Mouse (Mus musculus) limb, embryonic 10.5 days (tissue): Measurements from ENCODE around the gene Zkscan16. TPM values are rescaled to one million over a fixed set of nuclear protein-coding genes. Genes with fewer than 3 reads are reported as not detected.

Experiments
- DNase-seq: peaks from one replicate; pipeline ENCODE4 v3.0.0-alpha.2; 2017; ENCODE audit warnings: low spot score
- H3K27ac ChIP-seq: fragments of 300-500 bp; sonication (generic); 2 replicates; pipeline ENCODE4 v1.5.1; 2016; ENCODE audit warnings: mild to moderate bottlenecking
- H3K27me3 ChIP-seq: fragments of 300-500 bp; sonication (generic); 2 replicates; pipeline ENCODE4 v1.6.1; 2016; ENCODE audit warnings: low read depth, mild to moderate bottlenecking; ENCODE audit not compliant: poor library complexity, severe bottlenecking
- H3K36me3 ChIP-seq: fragments of 300-500 bp; sonication (generic); 2 replicates; pipeline ENCODE4 v1.6.1; 2016; ENCODE audit warnings: mild to moderate bottlenecking, moderate library complexity
- H3K4me1 ChIP-seq: fragments of 300-500 bp; sonication (generic); 2 replicates; pipeline ENCODE4 v1.6.1; 2016
- H3K4me3 ChIP-seq: fragments of 300-500 bp; sonication (generic); 2 replicates; pipeline ENCODE4 v1.5.1; 2016; ENCODE audit warnings: mild to moderate bottlenecking, moderate library complexity
- H3K9me3 ChIP-seq: fragments of 300-500 bp; sonication (generic); replicated peaks from 2 replicates; pipeline ENCODE4 v1.6.1; 2016; ENCODE audit warnings: mild to moderate bottlenecking
- WGBS: fragments of 180-500 bp; shearing (Covaris S2); methylation state at CpG from one replicate; pipeline ENCODE4 v1.1.7; 2016; 5-methylcytosine and 5-hydroxymethylcytosine counted together
- polyA plus RNA-seq: library from polyadenylated mRNA; unstranded; fragments of >200 nt; fragmentation: Nextera tagmentation; extraction: Ambion mirVana; gene quantifications from 2 replicates; pipeline ENCODE4 v1.2.1, GENCODE M21; 2016

The Zkscan16 gene
- polyA plus RNA-seq, 1 experiment from 2014 or later = 1.1 TPM

DNA sequence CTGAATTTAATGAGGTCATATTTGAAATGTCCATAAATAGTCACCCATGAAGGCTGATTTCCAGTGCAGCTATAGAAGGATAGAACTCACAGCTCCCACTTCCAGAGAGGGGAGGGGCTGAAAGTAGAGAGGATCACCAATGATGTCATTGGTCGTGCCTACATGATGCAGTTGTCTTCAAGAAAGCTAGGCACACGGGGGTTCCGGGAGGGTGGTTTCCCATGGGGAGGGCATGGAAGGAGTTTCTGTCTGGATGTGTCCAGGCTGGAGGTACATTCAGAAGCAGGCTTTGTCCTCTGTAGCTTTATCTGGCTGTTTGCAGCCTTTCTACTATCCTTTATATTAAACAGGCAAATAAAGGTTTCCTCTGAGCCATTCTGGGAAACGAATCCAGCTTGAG is 5.0 kb downstream of the Zkscan16 start:
- no peak overlapping the region for H3K4me3 ChIP-seq
- peaks cover 12% of the 10 kb centered on the region for H3K4me1 ChIP-seq
- H3K36me3 ChIP-seq = no peaks in the 10 kb centered on the region
- H3K9me3 ChIP-seq = no peaks in the 10 kb centered on the region
- H3K27me3 ChIP-seq = peaks cover 14% of the 10 kb centered on the region
- H3K27ac ChIP-seq = no peak overlapping the region
- 86% methylated on average over 4 of the region's 4 CpGs for WGBS
- no peak for DNase-seq

DNA sequence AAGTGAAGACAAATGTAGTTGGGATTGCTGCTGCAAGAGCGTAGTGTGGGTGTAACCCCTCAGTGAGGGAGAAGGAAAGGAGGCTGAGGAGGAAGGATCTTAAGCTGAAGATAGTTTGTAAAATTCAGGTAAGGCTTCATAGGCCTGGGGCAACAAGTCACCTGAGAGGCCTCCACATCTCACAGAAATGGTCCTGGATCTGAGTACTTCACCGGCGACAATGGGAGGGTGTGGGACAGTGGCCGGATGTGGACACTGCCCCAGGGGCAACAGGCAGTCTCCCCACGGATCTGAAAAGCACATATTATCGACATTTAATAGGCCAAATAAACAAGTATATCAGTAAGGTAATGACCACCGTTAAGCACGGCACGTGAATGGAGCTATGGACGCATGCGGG is 9.2 kb downstream of the Zkscan16 start:
- DNase-seq = no peak
- H3K27ac ChIP-seq = no peak overlapping the region
- no peaks in the 10 kb centered on the region for H3K4me1 ChIP-seq
- H3K27me3 ChIP-seq = no peaks in the 10 kb centered on the region
- H3K36me3 ChIP-seq = peaks cover 12% of the 10 kb centered on the region
- H3K4me3 ChIP-seq = no peak overlapping the region
- 91% methylated on average over 11 of the region's 11 CpGs for WGBS
- H3K9me3 ChIP-seq = no peaks in the 10 kb centered on the region

DNA sequence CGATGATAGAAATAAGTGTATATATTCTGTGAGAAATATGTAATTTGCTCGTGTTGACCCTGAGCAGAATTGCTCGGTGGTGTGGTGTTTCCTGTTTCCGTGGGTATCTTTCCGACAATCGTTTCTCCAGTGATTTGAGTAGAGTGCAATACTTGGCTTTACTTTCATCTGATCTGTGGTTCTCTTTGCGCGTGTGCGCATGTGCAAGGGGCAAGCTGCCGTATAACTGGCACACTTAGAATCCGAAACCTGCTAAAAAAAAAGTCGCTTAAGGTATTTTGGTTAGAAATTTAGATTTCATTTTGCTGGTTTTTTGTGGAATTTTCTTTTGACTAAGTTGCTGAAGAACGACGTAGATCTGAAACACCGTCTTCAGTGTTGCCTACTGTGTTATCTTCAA is 18.3 kb downstream of the Zkscan16 start:
- peaks cover 10% of the 10 kb centered on the region for H3K36me3 ChIP-seq
- no peaks in the 10 kb centered on the region for H3K9me3 ChIP-seq
- no peak for DNase-seq
- H3K4me1 ChIP-seq = no peaks in the 10 kb centered on the region
- H3K4me3 ChIP-seq = no peak overlapping the region
- WGBS = 93% methylated on average over 15 of the region's 15 CpGs
- H3K27me3 ChIP-seq = no peaks in the 10 kb centered on the region
- H3K27ac ChIP-seq = no peak overlapping the region

DNA sequence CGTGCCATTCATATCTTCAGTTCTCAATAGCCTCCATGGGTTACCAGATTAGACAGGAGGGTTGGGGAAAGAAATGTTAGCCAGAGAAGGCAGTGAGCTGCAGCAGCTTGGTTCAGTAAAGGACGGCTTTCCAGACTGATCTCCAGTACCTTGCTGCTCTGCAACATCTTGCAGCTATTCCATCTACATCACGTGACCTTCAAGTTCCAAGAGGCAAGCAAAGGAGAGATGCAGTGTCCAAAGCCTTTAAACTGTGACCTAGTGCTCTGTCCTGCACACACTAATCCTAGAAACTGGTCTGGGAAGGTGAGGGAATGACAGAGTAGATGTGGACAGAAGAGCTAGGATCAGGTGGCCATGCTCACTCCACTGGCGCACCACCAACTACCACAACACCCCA is 19.8 kb downstream of the Zkscan16 start:
- Histone ChIP-seq H3K27me3 (no peaks in the 10 kb centered on the region), H3K9me3 (no peaks in the 10 kb centered on the region), H3K36me3 (no peaks in the 10 kb centered on the region), H3K27ac (no peak overlapping the region), H3K4me1 (no peaks in the 10 kb centered on the region), H3K4me3 (no peak overlapping the region)
- WGBS = 93% methylated on average over 4 of the region's 4 CpGs
- DNase-seq = no peak

DNA sequence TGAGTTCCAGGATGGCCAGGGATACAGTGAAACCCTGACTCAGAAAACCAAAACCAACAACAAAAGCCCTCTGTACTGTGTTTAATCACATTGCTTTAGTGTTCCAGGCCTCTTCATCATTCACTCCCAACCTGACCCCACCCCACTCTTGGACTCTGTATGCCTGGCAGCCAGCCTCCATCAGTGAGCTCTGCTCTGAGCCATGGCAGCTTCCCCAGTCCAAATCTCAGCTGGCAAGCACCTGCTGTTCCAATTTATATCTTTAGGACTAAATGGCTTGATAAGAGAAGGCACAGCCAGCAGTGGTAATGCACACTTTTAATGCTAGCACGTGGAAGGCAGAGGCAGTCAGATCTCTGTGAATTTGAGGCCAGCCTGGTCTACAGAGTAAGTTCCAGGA is 21.7 kb downstream of the Zkscan16 start:
- Histone ChIP-seq H3K27me3 (no peaks in the 10 kb centered on the region), H3K9me3 (no peaks in the 10 kb centered on the region), H3K36me3 (no peaks in the 10 kb centered on the region), H3K4me1 (no peaks in the 10 kb centered on the region), H3K27ac (no peak overlapping the region), H3K4me3 (no peak overlapping the region)
- WGBS = 91% methylated on average over 1 of the region's 1 CpGs
- no peak for DNase-seq

DNA sequence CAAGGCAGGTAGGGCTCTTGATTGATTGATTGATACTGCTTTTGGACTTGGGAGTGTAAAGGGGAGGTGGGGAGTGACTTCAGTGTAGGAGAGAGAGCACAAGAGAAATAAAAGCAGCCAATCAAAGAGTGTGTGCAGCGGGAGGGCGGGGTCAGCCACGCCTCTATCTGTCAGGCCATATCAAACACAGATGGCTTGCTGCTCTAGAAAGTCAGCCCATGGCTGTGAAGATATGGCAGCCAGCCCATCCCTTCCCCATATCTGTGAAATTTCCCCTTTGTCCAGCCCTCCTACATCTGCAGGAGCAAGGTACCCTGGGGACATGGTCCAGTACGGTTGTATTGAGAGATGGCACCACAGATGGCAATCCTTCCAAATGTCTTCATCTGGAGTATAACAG is 27.2 kb downstream of the Zkscan16 start:
- WGBS = 86% methylated on average over 4 of the region's 4 CpGs
- Histone ChIP-seq H3K27me3 (no peaks in the 10 kb centered on the region), H3K4me3 (no peak overlapping the region), H3K9me3 (no peaks in the 10 kb centered on the region), H3K36me3 (peaks cover 8% of the 10 kb centered on the region; the same call in 1 of the 2 replicates), H3K4me1 (no peaks in the 10 kb centered on the region), H3K27ac (no peak overlapping the region)
- DNase-seq = no peak

DNA sequence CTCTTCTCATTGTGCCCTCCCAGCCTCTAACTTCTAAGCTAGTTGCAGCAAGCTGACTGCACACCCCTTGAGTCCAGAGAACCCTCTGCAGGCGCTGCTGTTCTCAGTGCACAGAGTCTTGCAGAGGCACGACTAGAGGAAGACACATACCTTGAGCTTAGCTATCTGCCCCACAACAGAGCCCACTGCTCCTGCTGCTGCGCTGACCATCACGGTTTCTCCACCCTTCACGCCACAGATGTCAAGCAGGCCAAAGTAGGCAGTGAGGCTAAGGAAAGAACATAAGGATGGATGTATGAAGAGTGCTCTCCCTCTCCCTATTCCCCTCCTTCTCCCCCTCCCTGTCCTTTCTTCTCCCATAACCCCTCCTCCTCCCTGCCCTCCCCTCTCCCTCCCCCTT is 32.3 kb downstream of the Zkscan16 start:
- 80% methylated on average over 5 of the region's 5 CpGs for WGBS

DNA sequence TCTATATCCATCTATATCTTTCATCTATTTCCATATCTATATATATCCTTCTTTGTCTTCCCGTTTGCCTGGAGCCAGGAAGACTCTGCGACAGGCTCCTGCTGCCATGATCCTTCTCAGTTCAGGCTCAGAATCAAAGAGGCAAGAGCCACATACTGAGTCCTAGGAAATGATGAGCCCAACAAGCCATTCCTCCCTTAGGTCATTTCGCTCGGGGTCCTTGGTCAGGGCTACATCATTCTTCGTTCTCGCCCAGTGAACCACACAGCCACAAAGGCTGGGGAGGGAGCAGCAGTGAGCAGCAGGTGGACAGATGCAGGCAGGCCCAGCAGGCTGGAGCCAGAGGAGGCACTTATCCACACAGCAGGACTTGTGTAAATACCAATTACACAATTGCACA is 38.0 kb downstream of the Zkscan16 start:
- Histone ChIP-seq H3K27me3 (no peaks in the 10 kb centered on the region), H3K27ac (no peak overlapping the region), H3K4me3 (no peak overlapping the region), H3K4me1 (peaks cover 3% of the 10 kb centered on the region), H3K9me3 (no peaks in the 10 kb centered on the region), H3K36me3 (no peaks in the 10 kb centered on the region)
- no peak for DNase-seq
- WGBS = 90% methylated on average over 6 of the region's 6 CpGs

More for the DNA sequence above, 32.3 kb downstream of the Zkscan16 start:
- H3K27me3 ChIP-seq = no peaks in the 10 kb centered on the region
- DNase-seq = no peak
- no peak overlapping the region for H3K27ac ChIP-seq
- H3K36me3 ChIP-seq = peaks cover 8% of the 10 kb centered on the region; the same call in 1 of the 2 replicates
- no peaks in the 10 kb centered on the region for H3K9me3 ChIP-seq
- H3K4me1 ChIP-seq = no peaks in the 10 kb centered on the region
- no peak overlapping the region for H3K4me3 ChIP-seq

DNA sequence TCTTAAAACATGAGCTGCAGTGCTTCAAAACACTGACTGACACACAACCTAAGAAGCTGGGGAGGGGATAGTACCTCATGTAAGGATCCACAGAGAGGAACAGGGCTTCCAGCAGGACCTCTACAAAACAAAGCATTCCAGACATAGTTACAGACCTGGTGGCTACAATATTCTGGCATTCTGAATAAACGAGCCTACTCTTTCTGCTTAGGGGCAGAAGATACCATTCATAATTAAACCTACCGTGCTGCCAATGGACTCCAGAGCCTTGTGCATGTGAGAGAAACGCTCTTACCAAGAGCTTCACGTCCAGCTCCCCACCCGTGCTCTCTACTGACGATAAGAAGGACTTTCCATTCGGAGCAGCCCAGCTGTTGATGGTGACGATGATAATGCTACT is 39.4 kb downstream of the Zkscan16 start:
- Histone ChIP-seq H3K9me3 (no peaks in the 10 kb centered on the region), H3K27ac (no peak overlapping the region), H3K4me1 (peaks cover 17% of the 10 kb centered on the region), H3K36me3 (no peaks in the 10 kb centered on the region), H3K4me3 (no peak overlapping the region), H3K27me3 (no peaks in the 10 kb centered on the region)
- 88% methylated on average over 8 of the region's 8 CpGs for WGBS
- no peak for DNase-seq

DNA sequence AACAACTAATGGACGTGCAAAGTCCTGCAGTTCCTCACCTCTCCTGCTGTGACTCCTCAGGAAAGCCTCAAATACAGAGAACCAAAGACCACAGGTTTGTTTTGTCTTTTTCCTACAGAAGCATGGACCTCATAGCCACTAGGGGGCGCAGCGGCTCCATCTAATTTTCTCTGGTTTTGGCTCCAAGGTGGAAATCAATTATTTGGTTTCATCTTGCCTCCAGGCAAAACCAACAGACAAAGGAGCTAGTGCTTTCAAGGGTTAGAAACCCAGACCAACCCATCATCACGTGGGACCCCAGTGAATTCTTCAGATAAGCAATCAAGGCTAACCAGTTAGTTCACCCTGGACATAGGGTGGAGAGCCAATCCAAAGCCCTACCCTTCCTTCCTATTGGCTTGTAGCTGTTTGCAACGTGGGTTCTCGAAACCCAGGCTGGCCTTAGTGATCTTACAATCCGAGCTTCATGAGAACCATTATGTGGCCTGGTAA is 41.8 kb downstream of the Zkscan16 start:
- 19% methylated on average over 7 of the region's 7 CpGs for WGBS
- H3K36me3 ChIP-seq = no peaks in the 10 kb centered on the region
- DNase-seq = peak; percentile 89
- H3K4me1 ChIP-seq = peaks cover 19% of the 10 kb centered on the region
- no peak overlapping the region for H3K27ac ChIP-seq
- no peaks in the 10 kb centered on the region for H3K27me3 ChIP-seq
- H3K9me3 ChIP-seq = no peaks in the 10 kb centered on the region
- no peak overlapping the region for H3K4me3 ChIP-seq

DNA sequence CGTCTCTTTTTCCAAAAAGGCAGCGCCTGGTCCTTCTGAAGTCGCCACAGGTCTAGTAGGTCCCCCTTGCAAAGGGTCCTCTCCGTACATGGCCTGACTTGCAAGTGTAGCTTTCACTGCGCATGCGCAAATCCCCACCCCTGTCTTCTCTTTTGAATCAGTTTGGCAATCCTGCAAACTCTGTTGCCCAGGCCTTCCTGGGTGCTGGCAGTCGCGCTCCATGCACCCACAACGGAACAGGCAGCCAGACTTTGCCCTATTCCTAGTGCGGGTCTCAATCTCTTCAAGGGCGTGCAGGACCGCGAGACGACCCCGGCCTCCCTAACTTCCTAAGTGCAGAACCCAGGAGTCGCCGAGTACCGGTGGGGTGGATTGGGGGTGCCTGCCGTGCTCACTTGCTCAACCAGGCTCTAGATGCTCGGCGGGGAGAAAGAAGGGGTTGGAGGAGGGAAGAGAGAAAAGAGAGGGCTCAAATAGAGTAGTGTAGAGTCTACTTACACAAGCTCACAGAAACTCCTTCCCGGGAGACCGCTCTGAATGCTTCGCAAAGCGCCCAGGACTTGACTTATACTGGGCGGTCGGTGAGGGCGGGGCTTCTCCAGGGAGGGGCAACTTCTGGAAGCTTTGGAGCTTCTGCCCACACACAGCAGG is 43.2 kb downstream of the Zkscan16 start, which contains the start of gene Ptgr1:
Gene Ptgr1, minus strand, starts transcription at position 580 of the 651 bp plus-strand sequence.
- Histone ChIP-seq H3K27ac (peak within 1 kb of the TSS; percentile 86), H3K4me3 (peak within 1 kb of the TSS; percentile 76), H3K4me1 (peaks cover 19% of the 10 kb centered on the region), H3K36me3 (no peaks in the 10 kb centered on the region), H3K27me3 (no peaks in the 10 kb centered on the region), H3K9me3 (no peaks in the 10 kb centered on the region)
- WGBS = 3% methylated on average over 28 of the region's 28 CpGs
- DNase-seq = peak; percentile 88

DNA sequence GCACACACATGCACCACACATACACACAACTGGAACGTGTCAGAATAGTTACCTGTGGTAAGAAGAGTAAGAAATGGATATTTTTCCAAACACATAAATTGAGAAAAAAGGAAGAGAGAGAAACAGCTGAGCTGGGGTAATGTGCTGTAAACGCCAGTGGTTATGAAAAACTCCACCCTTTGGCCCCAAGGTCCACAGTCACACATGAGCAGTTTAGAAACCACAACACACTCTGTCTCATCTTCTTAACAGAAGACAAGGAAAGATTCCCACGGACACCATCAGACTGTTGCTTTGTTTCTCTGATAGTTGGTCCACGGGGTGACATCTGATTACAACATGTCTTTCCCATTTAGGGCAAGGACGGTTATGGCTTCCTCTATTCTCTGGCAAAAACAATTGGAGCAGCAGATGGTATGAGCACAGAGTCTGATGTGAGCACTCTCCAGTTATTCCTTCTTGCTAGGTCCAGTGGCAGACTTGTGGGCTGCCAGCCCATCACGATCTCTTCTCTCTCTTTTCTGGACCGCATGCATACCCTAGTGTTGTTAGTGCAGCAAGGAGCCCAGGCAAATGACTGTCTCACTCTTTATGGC is 46.0 kb downstream of the Zkscan16 start:
- 90% methylated on average over 7 of the region's 7 CpGs for WGBS
- no peak for DNase-seq
- Histone ChIP-seq H3K27ac (no peak overlapping the region), H3K9me3 (no peaks in the 10 kb centered on the region), H3K4me3 (no peak overlapping the region), H3K36me3 (no peaks in the 10 kb centered on the region), H3K4me1 (peaks cover 19% of the 10 kb centered on the region), H3K27me3 (no peaks in the 10 kb centered on the region)

DNA sequence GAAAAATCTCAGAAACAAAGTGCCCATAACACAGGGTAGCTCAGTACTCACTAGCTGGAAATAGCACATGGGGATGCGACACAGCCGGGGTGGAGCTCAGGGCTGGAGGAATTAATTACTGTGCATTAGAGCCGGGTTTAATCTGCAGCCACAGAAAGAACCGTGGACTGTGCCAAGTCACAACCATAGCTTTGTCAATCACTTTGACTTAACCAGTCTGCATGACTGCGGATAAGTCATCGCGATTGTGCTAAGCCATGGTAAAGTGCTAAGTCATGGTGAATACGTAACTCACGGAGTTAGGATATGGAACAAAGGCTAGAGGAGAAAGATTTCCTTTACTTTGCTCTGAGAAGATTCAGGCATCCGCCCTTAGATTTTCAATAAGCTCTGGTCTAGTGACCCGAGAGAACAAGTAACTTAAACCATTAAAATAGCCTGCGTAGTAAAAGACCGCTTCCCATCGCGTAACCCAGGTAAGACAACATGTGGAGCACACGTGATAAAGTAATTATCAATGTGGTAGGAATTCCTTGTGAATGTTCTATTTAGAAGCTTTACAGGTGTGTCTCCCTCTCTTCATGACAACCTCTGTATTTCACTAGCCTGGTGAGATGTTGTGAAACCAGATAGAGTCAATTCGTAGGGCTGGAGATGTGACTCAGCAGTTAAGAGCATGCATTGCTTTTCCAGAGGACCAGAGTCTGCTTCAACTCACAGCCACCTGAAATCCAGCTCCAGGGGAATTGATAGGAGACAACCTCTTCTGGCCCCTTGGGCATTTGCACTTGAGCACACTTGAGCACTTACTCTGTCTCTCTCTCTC is 47.4 kb downstream of the Zkscan16 start:
- 88% methylated on average over 17 of the region's 17 CpGs for WGBS
- H3K4me3 ChIP-seq = no peak overlapping the region
- no peaks in the 10 kb centered on the region for H3K9me3 ChIP-seq
- no peak for DNase-seq
- H3K4me1 ChIP-seq = peaks cover 24% of the 10 kb centered on the region
- H3K27ac ChIP-seq = no peak overlapping the region
- no peaks in the 10 kb centered on the region for H3K36me3 ChIP-seq
- no peaks in the 10 kb centered on the region for H3K27me3 ChIP-seq
